Mouse (Mus musculus) adrenal gland, postnatal 10 days (tissue): ENCODE measurements around the gene Fnip2. TPM values are rescaled to one million over a fixed set of nuclear protein-coding genes. Genes with fewer than 3 reads are reported as not detected.

ENCODE experiments used
- DNase-seq: peaks from one replicate; pipeline ENCODE4 v3.0.0; 2021; ENCODE audit warnings: mixed read lengths
- total RNA-seq, 2 experiments: library from RNA; stranded (reverse); gene quantifications; 2 replicates each; pipeline ENCODE4 v1.2.3; 2021

Fnip2 gene
- total RNA-seq, 2 experiments from 2014 or later = 12.3 to 14.1 TPM

- no peak for DNase-seq
Measured at GRCm38 (mm10) chr3:79413492-79413891, 154.1 kb downstream of the Fnip2 start.

- DNase-seq = no peak
Measured at GRCm38 (mm10) chr3:79411666-79412065, 155.9 kb downstream of the Fnip2 start.

GRCm38 (mm10) chr3:79410629-79410995, 157.0 kb downstream of the Fnip2 start:
- DNase-seq = no peak

- DNase-seq = no peak
Measured at GRCm38 (mm10) chr3:79409927-79410628, 157.5 kb downstream of the Fnip2 start.

GRCm38 (mm10) chr3:79408546-79408945, 159.1 kb downstream of the Fnip2 start:
- no peak for DNase-seq

Other genes starting within 250 kb of the Fnip2 start
- gene Gm17359, start 231.1 kb downstream of the Fnip2 start, total RNA-seq = not detected
- gene Ppid, start 23.5 kb upstream of the Fnip2 start, total RNA-seq = 10 to 100 TPM; 40.5 to 45.7 TPM
- 1 to 10 TPM; 5.5 to 5.7 TPM for gene 4930579G24Rik, start 61.3 kb upstream of the Fnip2 start, total RNA-seq
- gene Etfdh, start 61.7 kb upstream of the Fnip2 start, total RNA-seq = 100 to 1,000 TPM; 567 to 579 TPM
- gene Rxfp1, start 170.1 kb upstream of the Fnip2 start, total RNA-seq = 1 to 10 TPM in 1 of 2 experiments, under 1 TPM in 1; 0.51 to 2.2 TPM